Mouse (Mus musculus) mouse trophoblast stem cell (cell line): Measurements from ENCODE around the gene Dnah2.

Experiments used
- in situ Hi-C, 2 experiments: fragments of 300-500 bp; cut with MseI, MboI; formaldehyde crosslinking; loops; 2 replicates in 1 of 2; 3 replicates in 1 of 2; pipeline ENCODE4 v1.15.1; 2025

Gene Dnah2

GRCm38 (mm10) chr11:69408541-69409377 is 140.2 kb downstream of the Dnah2 start:
- in situ Hi-C loops = loop anchor here (10.0 kb wide), 1 partner anchor 106 kb away; no protein-coding TSS in a partner anchor

DNA sequence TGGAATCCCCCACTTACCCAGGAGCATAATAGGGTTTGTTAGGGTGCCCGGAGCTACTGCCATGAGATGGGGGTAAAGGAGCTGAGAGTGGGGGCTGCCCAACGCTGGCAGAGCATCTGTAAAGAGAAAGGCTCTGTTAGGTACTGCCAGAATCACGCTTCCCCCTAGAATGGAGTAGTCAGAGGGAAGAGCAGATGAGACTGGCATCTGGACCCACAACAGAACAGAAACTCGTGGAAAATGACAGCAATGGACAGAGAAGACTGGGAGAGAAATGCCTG is 141.2 kb downstream of the Dnah2 start:
- in situ Hi-C loops = loop anchor here (10.0 kb wide), 1 partner anchor 107 kb away; no protein-coding TSS in a partner anchor

- in situ Hi-C loops = loop anchor here (10.0 kb wide), 1 partner anchor 108 kb away; no protein-coding TSS in a partner anchor
Measured at GRCm38 (mm10) chr11:69406867-69407723, 141.8 kb downstream of the Dnah2 start.

DNA sequence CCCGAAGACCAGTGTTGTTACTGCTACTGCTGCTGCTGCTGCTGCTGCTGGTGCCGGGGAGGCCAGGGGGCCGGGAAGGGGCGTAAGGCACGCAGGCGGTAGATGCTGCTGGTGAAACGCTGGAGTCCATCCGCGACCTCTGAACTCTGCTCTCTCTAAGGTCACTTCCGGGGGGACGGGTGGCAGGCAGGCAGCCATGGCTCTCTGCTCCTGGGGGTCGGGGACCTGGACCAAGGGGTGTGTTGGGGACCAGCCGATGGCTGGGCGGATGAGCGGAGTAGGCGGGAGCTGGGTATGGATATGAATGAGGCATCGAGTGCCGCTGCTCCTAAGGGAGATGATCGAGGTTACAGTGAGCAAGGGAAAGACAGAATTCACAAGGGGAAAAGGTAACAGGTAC is 142.6 kb downstream of the Dnah2 start:
- in situ Hi-C loops = loop anchor here (10.0 kb wide), 1 partner anchor 109 kb away; no protein-coding TSS in a partner anchor

GRCm38 (mm10) chr11:69405397-69406200 is 143.3 kb downstream of the Dnah2 start:
- in situ Hi-C loops = loop anchor here (10.0 kb wide), 1 partner anchor 109 kb away; no protein-coding TSS in a partner anchor

DNA sequence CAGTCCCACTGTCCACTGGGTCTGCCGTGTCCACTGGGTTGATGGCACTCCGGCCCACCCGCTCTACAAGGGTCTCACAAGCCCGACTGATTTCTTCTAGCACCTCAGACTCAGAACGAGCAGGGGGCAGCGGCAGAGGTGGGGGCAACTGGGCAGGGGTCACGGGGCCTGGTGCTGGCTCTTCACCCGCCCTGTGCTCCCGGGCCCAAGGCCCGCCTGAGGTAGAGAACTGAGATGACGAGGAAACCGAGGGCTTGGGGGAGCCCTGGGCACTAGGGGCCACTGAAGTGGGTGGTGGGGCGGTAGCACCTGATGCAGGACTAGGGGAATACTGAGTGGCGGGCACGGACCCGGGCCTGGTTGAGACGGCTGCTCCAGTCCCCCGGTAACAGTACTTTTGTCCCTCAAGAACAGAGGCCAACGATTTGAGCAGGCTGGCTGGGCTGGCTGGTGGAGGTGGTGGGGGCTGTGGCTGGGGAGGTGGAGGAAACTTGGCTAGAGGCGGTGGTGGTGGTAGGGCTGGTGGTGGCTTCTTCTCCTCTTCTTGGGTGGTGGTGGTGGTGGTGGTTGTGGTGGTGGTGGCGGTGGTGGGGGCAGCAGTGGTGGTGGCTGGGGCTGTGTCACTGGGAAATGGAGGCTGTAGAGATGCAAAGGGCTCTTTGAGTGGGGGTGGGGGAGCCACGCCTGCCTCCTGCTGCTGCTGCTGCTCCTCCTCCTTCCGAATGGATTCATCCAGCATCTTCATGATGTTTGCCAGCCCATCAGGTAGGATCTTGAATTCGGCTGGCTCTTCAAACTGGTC is 144.1 kb downstream of the Dnah2 start:
- in situ Hi-C loops = loop anchor here (10.0 kb wide), 1 partner anchor 110 kb away; no protein-coding TSS in a partner anchor

- in situ Hi-C loops = loop anchor here (10.0 kb wide), 1 partner anchor 111 kb away; no protein-coding TSS in a partner anchor
Measured at GRCm38 (mm10) chr11:69403691-69404594, 145.0 kb downstream of the Dnah2 start.

DNA sequence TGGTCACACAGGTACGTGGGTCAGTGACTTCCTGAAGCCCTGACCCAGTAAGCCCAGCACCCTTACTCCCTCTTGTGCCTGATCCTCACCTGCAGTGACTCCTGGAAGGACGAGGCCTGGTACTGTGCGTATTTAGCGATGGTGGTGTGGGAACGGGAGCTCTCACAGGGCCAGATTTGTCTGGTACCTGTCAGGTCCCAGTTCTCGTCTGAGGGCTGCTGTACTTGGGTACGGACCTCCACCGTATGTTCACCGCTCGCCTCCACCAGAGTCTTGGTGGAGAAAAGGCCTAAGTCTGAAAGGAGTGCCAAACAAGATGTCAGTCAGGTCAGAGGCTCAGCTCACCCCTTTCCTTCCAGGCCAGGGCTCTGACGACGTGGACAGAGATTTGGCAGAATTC is 146.9 kb downstream of the Dnah2 start:
- in situ Hi-C loops = loop anchor here (10.0 kb wide), 1 partner anchor 113 kb away; no protein-coding TSS in a partner anchor

DNA sequence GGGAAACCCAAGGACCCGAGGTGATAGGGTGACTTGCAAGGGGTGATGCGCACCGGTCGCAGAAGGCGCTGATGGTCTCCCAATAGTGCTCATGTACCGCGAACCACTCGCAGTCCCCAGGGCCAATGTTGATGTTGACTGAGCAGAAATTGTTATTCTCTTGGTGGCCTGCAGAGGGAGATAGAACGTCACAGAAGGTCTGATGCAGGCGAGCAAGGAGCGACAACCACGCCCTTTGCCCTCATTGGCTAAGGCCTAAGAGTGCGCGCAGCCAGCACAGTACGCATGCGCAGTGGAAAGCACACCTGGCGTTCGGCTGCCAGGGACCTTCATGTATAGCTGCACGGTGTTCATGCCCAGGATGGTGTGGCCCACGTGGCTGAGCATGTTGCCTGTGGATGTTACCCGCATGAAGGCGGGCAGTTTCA is 147.7 kb downstream of the Dnah2 start:
- in situ Hi-C loops = loop anchor here (10.0 kb wide), 1 partner anchor 114 kb away; no protein-coding TSS in a partner anchor

GRCm38 (mm10) chr11:69400083-69400850 is 148.6 kb downstream of the Dnah2 start:
- in situ Hi-C loops = loop anchor here (10.0 kb wide), 1 partner anchor 115 kb away; no protein-coding TSS in a partner anchor

- in situ Hi-C loops = loop anchor here (10.0 kb wide), 1 partner anchor 115 kb away; no protein-coding TSS in a partner anchor
Measured at GRCm38 (mm10) chr11:69399201-69400082, 149.5 kb downstream of the Dnah2 start.

DNA sequence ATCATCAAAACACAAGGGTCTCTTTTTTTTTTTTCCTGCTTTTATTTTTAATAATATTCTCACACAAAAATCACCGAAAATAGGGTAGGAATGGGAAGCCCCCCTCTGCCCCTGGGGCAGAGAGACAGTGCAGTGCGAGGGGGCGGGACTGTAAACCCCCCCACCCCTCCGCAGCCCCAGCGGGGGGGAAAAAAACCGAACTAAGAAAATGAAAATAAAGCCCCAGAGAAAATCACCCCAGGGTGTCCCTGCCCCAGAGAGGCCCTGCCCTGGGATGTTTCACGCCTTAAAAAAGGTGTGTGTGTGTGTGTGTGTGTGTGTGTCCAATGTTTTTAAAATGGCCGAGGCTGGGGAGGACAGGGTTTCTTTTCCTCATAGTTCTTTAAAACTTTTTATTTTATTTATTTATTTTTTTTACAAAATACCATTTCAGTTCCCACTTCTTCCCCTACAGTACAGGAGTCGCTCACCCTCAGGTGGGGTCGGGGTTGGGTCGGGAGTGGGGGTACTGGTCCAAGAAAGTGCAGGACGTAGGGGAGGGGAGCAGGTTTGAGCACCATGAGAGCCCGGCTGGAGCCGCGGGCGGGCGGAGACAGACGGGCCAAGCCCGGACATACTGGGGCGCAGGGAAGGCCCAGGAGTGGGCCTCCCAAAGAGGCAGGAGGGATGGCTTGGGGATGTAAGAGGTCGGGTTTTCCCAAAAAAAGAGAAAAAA is 150.3 kb downstream of the Dnah2 start:
- in situ Hi-C loops = no loop called here

DNA sequence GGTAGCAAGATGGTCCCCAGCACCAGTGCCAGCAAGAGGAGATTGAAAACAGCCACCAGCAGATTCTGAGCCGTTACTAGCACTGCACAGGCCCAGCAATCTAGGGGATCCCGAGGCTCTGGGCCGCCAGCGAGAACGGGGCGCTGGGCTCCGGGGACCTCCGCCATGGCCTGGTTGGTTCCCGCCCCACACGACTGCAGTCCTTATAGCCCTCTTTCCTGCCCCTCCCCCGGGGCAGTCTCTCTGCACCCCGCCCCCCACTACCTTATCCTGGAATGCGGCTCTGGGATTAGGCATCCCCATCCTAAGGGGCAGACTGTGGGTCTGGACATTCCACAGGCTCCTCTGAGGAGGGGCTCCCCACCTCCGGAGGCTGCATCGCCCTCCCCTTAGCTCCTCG is 150.9 kb downstream of the Dnah2 start, which contains the start of gene Tmem88:
Gene Tmem88, minus strand, starts transcription at position 176 of the 400 bp plus-strand sequence.
- in situ Hi-C loops = no loop called here

GRCm38 (mm10) chr11:69397581-69398057 is 151.3 kb downstream of the Dnah2 start:
- in situ Hi-C loops = no loop called here

DNA sequence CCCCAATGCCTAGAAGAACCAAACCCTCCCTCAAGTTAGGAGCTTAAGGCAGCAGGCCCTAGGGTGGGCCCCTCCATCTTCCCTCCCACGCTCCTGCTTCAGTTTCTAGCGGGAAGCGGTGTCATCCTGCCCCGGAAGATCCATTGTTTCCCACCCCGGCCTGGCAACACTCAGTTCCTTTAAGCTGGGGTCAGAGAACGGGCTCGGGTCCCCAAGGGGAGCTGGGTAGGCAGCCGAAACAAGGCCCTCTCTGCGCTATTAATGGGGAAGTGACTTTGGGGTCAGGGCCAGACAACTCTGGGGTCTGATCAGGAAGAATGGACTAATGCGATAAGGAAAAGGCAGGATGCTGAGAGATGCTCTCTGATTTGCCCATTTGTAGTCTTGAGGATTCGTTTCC is 152.1 kb downstream of the Dnah2 start:
- in situ Hi-C loops = no loop called here

- in situ Hi-C loops = no loop called here
Measured at GRCm38 (mm10) chr11:69395634-69396373, 153.1 kb downstream of the Dnah2 start.
